Mouse (Mus musculus) adrenal gland, postnatal 10 days (tissue): ENCODE data around the gene Top3a. TPM values are rescaled to one million over a fixed set of nuclear protein-coding genes. Genes with fewer than 3 reads are reported as not detected.
"Not testable (repeated sequence)": the region's sequence is repeated elsewhere in the genome, so short reads cannot be mapped to it uniquely, and the experiment has no call there.

Experiments used
- DNase-seq: peaks from one replicate; pipeline ENCODE4 v3.0.0; 2021; ENCODE audit warnings: mixed read lengths
- long read RNA-seq, 2 experiments: library from polyadenylated mRNA; stranded (forward); transcript quantifications; one replicate each; pipeline ENCODE4 v2.0.0; 2021
- total RNA-seq, 2 experiments: library from RNA; stranded (reverse); gene quantifications; 2 replicates each; pipeline ENCODE4 v1.2.3; 2021

Gene Top3a
- 10 to 100 TPM in 1 of 2 experiments, 1 to 10 TPM in 1; 7.7 to 10.2 TPM for total RNA-seq
- long read RNA-seq, experiment 1, partial matches to known transcripts, result 3 of 5 reads
- long read RNA-seq, experiment 1, other reads (novel, unspliced or antisense), result 1 of 5 reads
- long read RNA-seq, experiment 2, transcript Top3a-201 (19 exons, 3,741 nt), result major isoform, 8 of 11 reads
- long read RNA-seq, experiment 2, partial matches to known transcripts, result 2 of 11 reads
- long read RNA-seq, experiment 2, other reads (novel, unspliced or antisense), result 1 of 11 reads

GRCm38 (mm10) chr11:60776829-60777740 is at the start of gene Top3a, which contains the start of gene Smcr8:
Gene Top3a (minus strand): TSS chr11:60777365.
Gene Smcr8 (plus strand): TSS chr11:60777524.
- peak; percentile 87 for DNase-seq

DNA sequence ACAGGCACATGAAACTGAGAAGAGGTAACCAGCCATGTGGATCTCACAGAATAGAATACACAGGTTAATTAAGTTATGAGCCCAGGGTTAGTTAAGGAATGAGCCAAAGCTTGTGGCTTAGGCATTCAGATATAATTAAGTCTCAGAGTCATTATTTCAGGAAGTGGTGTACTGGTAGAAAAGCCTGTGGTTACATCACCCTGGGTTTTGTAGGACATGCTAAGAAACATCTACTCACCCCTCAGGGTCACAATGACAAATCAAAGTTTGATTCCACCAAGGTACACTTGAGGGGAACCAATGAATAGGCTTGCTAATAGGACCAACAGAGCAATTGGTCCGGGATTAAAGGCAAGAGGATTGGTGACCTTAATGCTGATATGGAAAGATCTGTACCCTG is 49.5 kb upstream of the Top3a start:
- no peak for DNase-seq

- no peak for DNase-seq
These were observed 48.0 kb upstream of the Top3a start for GRCm38 (mm10) chr11:60825191-60825590.

DNA sequence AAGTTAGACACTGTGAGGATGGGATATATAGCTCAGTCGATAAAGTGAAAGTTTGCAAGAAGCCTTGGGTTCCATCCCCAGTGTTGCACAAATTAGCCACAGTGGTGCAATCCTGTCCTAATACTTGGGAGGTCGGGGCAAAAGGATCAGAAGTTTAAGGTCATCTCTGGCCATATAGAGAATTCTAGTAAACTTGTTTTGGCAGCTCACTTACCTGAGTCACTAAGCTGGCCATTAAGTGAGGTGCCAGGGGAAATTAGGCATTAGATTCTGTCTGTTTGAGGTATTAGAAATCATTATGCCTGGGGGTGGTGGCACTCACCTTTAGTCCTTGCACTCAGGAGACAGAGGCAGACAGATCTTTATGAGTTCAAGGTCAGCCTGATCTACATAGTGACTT is 46.6 kb upstream of the Top3a start:
- DNase-seq, result no peak

DNA sequence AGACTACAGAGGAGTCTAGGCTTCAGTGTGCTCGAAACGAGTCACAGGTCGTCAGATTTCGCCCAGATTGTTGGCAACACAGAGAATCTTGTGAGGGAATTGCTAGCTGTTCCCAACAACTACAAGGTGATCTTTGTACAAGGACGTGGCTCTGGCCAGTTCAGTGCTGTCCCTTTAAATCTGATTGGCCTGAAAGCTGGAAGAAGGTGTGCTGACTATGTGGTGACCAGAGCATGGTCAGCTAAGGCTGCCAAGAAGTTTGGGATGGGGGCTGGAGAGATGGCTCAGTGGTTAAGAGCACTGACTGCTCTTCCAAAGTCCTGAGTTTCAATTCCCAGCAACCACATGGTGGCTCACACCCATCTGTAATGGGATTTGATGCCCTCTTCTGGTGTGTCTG is 39.2 kb upstream of the Top3a start:
- DNase-seq, result no peak

DNA sequence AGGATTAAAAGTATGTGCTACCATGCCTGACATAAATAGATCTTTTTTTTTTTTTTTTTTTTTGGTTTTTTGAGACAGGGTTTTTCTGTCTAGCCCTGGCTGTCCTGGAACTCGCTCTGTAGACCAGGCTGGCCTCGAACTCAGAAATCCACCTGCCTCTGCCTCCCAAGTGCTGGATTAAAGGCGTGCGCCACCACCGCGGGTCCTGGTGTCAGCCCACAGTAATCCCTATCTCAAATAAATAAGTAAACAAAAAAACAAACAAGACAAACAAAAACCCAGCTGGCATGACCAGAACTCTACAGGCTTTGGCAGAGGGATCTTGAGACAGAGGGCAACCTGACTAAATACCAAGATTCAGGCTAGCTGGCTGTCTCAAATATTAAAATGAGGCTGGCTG is 34.5 kb upstream of the Top3a start, which contains the start of gene Shmt1:
Gene Shmt1, minus strand, starts transcription at position 101 of the 400 bp plus-strand sequence.
- not testable (repeated sequence) for DNase-seq

GRCm38 (mm10) chr11:60811054-60811460 is 33.9 kb upstream of the Top3a start:
- DNase-seq, result peak; percentile 97

DNA sequence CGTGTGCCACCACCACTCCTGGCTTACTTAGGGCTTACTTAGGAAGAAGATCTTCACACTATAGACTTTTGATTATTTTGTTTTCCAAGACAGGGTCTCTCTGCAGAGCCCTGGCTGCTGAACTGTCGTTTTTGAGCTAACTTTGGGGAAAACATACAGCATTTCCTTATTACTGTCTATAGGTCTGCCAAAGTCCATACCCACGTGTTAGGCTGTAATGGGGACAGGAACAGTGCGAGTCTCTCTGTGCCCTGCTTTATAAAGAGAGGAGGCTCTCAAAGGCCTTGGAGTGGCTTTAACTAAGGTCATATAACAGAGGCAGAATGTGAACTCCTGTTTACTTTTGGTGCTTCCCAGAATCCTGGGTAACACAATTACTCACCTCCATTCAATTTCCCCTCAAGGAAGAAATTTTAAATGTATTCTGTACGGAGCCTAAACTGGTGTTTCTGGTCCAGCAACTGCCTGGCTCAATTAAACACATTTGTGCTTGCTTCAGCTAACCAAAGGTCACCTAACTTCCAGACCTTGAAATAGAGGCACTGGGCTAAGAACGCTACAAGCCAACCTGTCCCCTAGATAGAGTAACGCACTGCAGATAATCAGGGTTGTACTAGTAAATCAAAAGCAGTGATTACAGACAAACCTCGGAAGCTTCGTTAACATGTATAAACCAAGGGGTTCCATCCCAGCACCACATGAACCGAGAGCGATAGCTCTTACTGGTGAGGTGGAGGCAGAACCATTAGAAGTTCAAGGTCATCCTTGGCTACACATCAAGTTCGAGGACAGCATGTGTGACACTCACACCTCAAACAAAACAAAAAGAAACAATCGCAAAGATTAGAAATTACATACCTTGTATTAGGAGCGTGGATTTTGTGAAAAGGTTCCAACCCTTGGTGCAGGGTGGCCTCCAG is 33.1 kb upstream of the Top3a start:
- DNase-seq, result no peak

- no peak for DNase-seq
These were observed 32.4 kb upstream of the Top3a start for GRCm38 (mm10) chr11:60809546-60809945.

GRCm38 (mm10) chr11:60808286-60809070 is 31.3 kb upstream of the Top3a start:
- peak; percentile 83 for DNase-seq

DNA sequence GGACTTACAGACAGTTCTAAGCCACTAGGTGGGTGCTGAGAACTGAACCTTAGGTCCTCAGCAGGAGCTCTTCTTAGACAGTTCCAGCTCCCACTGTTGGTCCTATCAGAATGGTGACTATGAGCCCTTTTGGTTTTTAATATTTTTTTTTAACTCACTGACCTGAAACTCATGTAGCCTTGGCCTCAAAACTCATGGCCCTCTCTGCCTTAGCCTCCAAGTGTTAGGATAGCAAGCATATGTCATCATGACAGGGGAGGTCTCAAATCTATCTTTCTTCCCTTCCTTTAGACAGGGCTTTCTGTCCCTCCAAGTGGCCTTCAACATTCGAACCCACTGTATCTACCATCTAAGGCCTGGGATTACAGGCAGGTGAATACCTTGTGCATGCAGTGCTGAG is 23.7 kb upstream of the Top3a start:
- DNase-seq, result no peak

- no peak for DNase-seq
These were observed 22.8 kb upstream of the Top3a start for GRCm38 (mm10) chr11:60799977-60800376.

GRCm38 (mm10) chr11:60796342-60796741 is 19.2 kb upstream of the Top3a start:
- DNase-seq, result no peak

GRCm38 (mm10) chr11:60790472-60790871 is 13.3 kb upstream of the Top3a start:
- DNase-seq, result no peak

GRCm38 (mm10) chr11:60787595-60787994 is 10.4 kb upstream of the Top3a start:
- no peak for DNase-seq

- DNase-seq, result no peak
These were observed 7.2 kb upstream of the Top3a start for GRCm38 (mm10) chr11:60784179-60784922.

DNA sequence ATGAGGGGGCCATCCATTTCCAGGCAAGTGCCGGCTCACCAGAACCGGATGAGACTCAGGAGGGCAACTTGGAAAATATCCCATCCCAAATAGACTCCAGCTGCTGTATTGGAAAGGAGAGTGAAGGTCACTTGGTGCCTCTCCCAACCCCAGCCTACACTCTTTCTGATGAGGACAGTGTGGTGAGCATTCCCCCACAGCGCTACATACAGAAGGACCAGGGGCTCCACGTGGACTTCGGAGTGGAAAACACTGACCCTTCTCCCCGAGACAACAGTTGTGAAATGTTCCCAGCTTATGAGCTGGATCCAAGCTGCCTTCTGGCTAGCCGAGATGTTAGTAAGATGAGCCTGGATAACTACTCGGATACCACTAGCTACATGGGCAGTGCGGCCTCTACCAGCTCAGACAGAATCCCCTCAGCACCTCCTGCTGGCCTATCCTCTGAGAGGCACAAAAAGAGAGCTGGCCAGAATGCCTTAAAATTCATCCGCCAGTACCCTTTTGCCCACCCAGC is 2.6 kb upstream of the Top3a start:
- DNase-seq, result no peak

- DNase-seq, result no peak
These were observed 721 bp upstream of the Top3a start for GRCm38 (mm10) chr11:60777801-60778370.

DNA sequence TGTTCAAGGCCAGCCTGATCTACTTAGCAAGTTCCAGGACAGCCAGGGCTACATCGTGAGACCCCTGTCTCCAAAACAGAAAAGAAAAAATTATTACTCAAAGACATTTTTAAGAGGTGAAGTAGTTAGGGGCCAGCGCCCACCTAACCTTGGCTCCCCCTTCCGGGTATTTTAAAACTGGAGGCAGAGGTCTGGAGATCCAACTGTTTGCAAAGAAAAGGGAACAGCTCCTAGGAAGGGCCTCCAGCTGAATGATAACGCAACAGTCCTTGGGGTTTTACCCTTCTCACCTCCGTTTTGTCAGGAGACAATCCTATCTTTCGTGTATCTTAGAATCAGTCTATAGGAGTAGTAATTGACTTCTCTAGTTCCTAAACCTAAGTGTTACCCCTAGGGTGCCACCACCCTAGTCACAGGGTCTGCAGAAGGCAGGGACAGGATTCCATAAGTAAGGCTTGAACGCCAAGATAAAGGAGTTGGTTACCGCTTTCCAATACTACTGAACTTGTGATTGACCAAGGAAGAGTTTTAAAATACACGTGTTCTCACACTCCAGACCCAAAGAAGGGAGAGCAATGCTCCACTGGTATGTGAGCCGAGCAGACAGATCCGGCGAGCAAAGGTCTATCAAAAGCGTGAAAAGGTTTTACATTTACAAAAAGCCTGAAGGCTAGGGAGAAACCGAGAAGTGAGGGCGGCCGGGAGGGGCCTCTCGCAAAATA is 897 bp downstream of the Top3a start:
- no peak for DNase-seq
